Mouse (Mus musculus) ovary, postnatal 36 days (tissue): ENCODE results near the gene Mast3.

Experiments
- DNase-seq: peaks from one replicate; pipeline ENCODE4 v3.0.0; 2022; ENCODE audit warnings: low spot score, mixed read lengths

The Mast3 gene

DNA sequence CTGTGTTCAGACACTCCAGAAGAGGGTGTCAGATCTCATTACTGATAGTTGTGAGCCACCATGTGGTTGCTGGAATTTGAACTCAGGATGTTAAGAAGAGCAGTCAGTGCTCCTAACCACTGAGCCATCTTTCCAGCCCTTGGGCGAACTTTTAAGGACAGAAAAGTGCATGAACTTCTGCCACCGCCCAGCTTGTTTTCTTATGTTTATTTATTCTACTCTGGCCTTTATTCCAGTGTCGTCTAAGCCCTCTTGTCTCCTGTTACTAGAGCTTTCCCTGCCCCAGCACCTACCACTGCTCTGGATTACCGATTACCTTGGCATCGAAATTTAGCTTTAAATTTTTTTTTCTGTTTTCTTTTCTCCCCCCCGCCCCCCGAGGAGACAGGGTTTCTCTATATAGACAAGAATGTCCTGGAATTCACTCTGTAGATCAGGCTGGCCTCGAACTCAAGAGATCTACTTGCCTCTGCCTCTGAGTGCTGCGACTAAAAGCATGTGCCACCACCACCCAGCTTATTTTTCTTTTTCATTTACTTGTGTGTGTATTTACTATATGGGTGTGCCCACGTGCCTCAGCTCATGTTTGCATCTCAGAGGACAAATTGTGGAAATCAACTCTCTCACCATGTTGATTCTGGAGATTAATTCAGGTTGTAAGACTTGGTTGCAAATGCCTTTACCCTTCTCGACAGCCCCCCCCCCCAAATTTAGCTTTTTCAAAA, 1.9 kb downstream of the Mast3 start:
- no peak for DNase-seq

DNA sequence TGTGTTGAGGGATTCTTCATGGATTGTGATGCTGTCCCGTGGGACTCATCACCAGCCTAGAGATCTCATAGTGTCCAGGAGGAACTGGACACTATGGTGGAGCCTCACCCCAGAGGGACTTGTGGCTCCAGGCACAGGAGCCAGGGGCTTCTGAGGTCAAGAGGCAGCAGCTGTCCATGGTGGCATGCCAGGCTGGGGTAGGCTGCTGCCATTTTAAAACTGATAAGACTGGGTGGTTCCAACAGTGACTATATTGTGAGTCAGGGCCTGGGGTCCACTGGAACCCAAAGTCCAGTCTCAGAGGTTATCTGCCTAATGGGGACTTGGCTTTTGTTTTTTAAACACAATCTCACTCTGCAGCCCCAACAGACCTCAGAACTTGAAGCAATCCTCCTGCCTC, 3.0 kb downstream of the Mast3 start:
- no peak for DNase-seq

DNA sequence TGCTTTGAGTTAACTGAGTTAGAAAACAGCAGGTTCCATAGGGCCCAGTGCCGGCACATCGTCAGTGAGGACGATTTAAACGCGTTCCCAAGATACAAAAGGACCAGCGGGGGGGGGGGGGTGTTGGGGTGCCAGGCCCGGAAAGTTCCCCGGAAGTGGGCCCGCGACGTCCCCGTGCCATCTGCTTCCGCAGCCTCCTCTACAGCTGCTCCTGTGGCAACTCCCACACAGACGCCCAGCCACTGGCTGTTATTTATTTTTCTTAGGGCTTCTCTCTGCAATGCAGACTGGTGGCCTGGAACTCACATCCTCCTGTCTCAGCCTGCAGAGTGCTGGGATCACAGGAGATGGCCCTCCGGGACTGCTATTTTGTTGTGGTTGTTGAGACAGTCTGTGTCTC, 3.7 kb downstream of the Mast3 start:
- DNase-seq, result no peak

DNA sequence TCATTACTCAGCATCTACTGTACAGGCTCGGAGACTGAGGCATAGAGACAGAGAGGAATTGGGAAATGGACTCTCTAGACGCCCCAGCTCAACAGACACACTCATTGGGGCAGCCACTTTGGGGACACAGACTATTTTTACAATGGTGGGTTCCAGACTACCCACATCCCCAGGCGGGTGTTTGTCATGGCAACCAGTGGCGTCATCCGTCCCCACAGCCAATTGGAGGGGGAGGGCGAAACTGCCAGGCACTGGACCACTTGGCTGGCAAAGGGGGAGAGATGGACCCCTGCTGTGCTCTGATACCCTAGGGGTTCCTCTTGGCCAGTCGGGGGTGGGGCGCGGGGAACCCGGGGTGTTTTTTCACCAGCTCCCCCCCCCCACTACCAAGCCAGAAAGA, 4.2 kb downstream of the Mast3 start:
- no peak for DNase-seq

DNA sequence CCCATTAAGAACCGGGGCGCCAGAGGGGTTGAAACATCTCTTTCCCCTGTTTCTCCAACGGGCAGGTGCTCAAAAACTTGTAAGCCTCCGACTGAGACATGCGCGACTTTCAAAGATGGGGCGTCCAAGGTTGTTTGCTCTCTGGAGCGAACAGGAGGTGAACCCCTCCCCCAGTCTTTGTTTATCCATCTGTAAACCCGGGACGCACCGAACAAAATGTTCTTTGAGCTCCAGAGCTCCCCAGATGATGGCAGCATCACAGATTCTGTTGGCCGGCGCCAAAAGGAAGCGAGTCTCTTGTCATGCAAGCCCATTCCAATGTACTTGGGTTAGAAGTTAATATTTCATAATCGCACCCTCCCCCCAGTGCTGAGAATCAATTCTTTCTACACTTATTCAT, 6.6 kb downstream of the Mast3 start:
- no peak for DNase-seq

DNA sequence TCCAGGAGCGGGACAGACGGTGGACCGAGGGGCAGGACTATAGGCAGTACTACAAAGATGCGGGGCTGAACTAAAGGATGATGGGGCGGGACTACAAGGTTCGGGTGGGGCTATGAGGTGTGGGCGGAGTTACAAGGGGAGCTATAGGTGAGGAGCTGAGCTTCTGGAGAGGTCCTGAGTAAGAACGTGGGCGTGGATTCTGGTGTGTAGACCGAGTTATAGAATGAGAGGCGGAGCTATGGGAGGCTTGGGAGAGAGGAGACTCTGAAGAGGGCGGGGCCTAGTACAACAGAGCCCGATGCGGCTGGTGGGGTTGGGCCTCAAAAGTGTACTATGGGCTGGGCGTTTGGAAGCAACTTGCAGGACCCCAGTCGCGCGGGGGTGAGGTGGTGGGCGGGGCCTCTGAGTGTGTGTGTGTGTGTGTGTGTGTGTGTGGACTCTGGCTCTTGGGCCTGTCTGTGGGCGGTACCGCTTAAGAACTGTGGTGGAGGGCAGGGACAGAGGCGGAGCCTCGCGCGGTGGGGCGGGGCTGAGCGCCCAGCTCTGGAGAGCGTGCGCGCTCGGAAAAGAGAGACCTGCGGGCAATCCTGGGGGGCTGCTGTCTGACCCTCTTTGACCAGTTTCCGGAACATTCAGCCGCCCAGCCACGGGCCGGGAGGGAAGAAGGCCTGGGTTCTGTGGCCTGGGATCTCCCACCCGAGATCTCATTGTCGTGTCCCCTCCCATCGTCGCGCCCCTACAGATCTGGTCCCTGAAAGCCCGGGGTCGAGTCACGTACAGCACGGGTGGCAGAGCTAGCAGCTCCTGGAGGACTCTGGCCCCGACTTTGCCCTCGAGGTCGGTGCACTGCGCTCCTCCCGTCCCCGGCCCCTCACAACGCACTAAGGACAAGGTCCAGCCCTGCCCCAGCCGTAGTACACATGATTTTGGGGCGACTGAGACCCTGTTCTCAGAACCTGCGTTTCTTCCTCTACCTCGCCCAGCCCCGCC, 7.5 kb downstream of the Mast3 start:
- DNase-seq, result peak; percentile 86

DNA sequence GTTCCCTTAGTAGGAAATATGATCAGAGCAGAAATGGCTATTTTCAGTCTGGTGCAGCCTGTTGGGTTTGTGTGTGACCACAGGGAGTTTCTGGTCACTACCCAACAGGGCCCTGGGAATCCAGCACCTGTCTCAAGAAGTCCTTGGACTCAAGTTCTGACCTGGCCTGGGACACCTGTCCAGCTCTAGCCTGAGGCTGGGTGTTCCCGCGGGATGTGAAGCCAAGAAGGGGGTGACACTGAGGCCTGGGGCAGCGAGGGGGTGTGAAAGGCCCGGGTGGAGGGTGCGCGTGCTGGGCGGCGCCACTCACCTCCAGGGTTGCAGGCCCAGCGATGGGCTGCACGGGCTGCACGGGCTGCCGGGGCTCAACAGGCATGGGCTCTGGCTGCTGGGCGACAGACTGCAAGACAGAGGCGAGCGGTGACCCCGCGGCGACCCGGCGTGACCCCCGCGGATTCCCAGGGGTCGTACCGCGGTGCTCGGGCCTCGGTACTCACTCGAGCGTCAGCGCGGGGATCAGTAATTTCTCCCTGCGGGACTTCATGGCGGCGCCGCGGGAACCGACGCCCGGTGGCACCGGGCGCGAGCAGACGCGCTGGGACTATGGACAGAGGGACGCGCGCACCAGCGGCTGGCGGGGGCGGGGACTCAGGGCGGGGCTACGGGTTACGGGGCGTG, 8.3 kb downstream of the Mast3 start:
- DNase-seq, result peak; percentile 87

DNA sequence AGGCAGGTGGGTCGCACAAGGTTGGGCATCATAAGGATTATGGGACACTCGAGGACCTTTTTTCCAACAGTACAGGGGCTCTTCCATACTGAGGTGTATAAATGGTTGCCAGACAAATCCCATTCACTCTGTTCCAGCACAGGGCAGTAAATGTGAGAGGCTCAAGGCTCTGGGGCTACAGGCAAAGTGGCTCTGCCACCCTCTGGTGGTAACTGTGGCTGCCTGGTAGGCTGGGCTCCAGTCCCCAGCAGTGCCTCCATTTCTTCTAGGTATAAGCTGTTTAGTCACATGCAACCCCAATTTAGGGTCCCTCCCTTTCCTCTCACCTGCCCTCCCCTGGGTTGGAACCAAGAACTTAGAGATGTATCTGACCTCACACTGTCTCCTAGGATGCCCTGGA, 9.5 kb downstream of the Mast3 start:
- no peak for DNase-seq

DNA sequence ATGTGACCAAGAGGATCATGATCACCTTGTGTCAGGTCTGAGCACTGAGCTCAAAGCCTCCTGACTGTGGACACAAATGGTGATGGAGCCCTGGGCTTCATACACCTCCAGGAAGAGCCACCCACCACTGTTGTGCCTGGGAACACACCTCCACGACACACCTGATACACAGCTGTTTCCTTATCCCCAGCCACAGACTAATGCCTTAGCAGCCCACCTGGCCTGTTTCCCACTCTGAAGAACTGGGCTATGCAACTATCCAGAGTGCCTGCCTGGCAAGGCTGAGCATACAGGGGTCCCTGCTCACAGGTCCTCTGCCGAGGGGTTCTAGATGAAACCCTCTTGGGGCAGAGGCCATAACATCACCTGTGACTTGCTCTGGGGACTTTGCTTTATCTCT, 10.6 kb downstream of the Mast3 start:
- no peak for DNase-seq

DNA sequence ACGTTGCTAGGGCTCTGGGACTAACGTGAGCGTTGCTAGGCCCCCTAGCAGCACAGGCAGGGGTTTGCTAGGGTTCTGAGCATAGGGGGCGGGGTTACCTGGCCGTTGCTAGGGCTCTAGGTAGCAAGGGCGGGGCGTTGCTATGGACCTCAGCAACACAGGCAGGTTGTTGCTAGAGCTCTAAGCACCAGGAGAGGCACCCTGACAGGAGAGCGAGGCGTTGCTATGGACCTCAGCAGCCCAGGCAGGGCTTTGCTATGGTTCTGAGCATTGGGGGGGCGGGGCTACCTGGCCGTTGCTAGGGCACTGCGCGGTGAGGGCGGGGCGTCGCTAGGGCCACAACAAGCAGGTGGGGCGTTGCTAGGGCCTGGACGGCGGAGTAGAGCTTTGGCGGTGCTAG, 12.2 kb downstream of the Mast3 start:
- DNase-seq, result no peak

DNA sequence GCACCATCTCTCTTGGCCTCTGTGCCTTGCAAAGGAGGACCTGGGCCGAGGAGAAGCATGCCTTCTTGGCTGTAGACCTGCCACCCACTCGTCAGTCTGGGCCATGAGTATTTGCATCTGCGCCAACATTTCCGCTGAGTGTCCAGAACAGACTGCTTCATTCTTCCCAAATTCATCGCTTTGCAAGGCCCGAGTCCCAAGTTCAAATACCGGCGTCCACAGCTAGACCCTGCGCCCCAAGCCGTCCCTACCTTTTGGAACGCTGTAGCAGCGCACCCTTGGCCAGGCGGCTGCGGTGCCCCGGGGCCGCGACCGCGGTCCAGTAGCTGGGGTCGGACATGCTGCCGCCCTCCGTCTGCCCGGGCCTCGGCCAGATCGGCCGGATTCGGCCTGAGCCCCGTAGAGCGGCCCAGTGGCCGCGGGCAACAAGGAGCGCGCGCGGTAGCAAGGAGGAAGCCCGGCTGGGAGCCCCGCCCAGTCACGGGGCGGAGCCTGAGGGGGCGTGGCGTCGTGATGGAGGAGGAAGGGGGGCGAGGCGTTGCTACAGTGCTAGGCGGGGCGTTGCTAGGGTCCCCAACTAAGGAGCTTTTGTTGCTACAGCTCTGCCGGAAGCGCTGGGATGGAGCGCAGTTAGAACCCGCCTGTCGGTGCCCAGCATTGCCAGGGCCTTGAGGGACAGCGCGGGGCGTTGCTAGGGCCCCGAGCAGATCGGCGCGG, 12.7 kb downstream of the Mast3 start:
- peak; percentile 99 for DNase-seq

DNA sequence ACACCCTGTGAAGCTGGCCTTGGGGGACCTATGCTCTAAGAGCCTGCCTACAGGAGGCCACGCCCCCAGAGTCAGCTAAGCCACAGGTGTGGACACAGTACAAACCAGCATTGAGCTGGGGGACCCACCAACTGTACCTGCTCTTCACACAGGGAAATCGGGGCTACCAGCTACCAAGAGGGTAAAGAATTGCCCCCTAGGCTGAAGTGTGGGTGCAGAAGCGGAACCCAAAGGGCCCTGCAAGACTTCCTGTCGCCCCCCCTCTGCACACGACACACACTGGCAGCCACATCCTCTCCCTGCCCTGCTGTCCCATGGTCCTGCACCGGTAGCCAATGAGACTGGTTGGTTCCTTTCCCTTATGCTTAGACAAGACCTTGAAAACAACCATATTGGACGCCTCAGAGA, 13.6 kb downstream of the Mast3 start:
- no peak for DNase-seq

DNA sequence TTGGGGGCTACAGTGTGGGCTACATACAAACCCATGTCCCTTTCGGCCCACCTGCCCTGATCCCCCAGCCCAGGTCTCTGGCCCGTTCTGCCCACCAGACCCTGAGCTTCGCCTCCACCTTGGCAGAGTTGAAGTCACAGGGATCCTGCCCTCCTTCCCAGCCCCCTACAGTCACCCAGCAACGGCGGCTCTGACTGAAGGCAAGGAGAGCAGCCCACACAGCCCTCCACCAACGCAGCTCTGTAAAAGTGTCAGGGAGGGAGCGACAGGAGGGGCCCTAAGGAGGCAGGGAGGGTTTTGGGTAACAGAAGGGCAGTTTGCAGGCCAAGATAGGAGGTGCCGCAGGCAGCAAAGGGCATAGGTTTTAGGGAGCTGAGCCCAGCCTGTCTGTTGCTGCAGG, 14.0 kb downstream of the Mast3 start:
- no peak for DNase-seq

DNA sequence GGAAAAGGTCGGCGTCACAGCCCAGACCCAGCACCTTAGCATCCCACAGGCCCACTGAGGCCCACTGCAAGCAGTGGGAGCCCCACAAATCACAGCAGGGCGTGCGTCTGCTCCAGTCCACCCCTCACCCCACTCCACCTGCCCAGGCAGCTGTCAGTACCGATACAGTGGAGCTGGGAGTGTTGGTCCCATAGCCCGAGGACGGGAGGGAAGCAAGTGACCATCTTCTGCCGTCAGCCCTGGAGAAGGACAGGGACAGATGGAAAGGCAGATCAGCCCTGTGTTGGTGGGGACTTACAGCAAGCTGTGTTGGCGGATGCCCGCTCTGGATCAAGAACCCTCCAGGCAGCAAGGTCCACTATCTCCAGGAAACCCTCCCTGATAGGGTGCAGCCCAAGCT, 15.8 kb downstream of the Mast3 start:
- DNase-seq, result no peak

DNA sequence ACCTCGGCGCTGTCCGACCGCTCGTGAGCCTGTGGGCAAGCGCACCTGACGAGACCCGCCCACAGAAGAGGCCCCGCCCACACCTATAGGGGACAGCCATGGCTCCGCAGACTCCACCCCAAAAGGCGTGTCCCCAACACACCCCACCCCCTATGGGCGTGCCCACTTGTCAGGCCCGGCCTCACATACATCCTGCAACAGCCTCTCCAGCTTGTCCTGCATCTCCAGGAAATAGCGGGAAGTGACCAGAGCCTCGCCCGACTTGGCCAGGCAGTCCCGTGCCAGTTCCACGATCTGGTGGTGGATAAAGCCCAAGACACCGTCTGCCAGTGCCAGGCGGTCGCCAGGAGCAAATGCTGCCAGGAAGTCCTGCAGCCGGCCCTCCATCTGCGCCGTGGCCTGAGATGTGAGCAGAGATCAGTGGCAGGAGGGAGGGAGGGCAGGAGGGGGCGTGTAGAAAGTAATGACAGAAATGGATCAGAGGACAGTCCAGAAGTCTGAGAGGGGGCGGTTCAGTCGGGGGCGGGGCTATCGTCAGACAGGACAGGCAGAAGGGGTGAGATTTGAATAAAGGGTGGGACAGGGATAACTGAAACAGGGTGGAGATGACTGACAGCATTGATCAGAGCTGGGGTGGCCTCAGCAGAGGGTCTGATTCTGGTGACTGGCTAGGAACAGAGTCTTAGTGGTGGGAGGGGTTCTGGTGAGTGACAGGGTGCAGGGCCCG, 16.8 kb downstream of the Mast3 start:
- no peak for DNase-seq

DNA sequence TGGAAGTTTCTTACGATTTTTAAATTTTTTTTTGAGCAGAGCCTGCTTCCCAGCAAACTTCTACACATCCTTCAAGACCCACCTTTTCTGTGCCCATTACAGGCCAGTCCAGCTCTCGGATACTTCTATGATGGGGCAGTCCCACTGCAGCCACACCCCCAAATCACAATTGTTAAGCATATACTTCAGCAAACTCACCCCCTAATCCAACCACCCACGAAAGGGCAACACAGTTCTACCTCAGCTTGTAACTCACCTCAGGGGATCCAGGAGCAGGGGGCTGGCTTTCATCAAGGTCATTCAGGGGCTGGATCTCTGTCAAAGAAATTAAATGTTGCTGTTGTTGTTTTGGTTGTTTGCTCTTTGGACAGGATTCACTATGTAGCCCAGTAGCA, 17.8 kb downstream of the Mast3 start:
- DNase-seq, result no peak

DNA sequence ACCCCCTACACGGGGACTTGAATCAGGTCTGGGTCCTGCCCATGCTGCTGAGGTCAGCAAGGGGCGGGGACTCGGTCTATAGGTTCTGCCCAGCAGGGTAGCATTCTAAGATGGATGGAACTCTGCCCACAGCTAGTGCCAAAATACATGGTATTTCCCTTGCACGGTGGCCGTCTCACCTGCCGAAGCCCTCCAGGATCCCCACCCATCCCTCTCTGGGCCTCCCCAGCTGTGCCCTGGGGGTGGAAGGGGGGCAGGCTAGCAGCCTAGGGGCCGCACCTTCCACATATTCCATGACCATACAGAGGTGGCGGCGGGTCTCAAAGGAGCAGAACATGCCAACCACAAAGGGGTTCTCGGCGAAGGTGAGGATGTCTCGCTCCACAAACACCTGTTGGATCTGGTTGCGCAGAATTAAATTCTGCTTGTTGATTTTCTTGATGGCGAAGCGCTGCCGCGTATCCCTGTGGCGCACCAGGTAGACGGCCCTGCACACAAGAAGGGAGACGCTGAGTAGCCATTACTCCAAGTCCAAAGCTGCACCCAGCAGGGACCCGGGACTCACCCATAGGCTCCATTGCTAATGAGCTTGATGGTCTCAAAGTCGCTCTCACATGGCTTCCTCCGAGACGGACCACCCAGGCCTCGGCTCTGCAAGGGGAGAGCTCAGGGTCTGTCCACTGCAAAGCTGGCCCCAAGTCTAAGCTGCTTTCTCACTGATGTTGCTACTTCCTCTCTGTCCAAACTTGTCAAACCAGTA, 18.4 kb downstream of the Mast3 start:
- no peak for DNase-seq

DNA sequence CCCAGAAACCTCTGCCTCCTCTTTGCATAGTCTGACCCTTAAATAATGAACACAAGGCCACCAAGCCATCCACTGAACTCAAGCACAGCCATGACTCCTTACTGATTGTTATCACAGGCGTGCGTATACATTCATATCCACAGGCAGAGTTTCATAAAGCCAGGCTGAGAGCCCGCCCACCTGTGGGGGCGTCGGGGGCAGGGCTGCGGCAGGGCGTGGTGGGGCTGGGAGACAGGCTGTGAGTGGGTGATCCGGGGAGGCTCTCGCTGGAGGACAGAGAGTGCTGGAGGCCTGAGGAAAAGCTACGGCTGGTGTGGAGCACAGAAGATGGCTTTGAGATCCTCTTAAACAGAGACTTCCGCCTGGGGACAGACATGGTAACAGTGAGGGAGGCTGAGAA, 24.8 kb downstream of the Mast3 start:
- DNase-seq, result no peak

DNA sequence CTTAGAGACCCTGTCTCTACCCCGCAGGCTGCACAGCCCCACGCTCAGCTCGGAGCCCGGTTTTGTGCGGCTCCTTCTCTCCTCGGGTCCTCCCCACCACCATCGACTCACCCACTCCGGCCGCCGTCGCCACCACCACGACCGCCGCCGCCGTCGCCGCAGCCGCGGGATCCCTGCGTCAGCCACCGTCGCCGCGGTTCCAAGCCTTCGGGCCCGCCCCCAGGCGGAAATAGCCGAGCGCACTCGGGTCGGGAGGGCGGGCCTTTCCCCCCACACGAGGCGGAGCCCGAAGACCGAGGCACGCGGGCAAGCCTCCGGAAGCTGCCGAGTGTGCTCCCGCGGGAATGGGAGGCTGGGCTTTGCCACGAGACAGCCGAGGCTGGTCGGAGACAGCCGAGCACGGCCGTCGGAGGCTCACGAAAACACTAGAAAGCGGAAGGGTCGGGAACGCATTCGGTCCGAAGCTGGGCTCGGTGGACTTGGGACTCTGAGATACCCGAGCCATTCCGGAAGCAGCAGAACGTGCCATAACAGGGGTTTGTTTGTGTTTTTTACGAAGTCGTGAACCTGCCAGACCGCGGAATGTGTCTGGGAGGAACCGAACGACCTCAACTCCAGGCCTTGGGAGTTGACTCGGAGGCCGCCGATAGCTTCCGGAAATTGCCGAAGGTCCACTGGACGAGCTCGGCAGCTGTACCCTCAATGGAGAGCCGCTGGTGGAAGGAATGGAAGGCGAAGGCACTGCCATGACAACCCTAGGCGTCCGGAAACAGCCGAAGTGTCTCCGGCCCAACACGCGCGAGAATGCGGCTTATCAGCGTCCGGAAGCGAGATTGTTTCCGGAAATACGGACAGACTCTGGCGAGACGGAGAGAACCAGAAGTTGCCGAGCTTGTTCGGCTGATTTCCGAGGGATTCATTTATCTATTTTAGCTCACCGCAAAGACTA, 28.1 kb downstream of the Mast3 start, which contains the start of gene Pik3r2:
TSS of gene Pik3r2 (minus strand) at position 218 of the 949 bp plus-strand sequence.
- DNase-seq, result peak; percentile 98
